Mouse (Mus musculus) midbrain, embryonic 14.5 days (tissue): ENCODE data around the gene H2-M5. TPM values are rescaled to one million over a fixed set of nuclear protein-coding genes. Genes with fewer than 3 reads are reported as not detected.
"Not testable (repeated sequence)": the region's sequence is repeated elsewhere in the genome, so short reads cannot be mapped to it uniquely, and the experiment has no call there.

Experiments
- ATAC-seq: fragments of 200-750 bp; cut with Nextera tagmentation; 2 replicates; pipeline ENCODE4 v1.8.0; 2017; ENCODE audit warnings: moderate number of reproducible peaks, moderate library complexity; ENCODE audit not compliant: low FRiP score, low TSS enrichment
- DNase-seq: peaks from one replicate; pipeline ENCODE4 v3.0.0-alpha.2; 2015
- H3K27ac ChIP-seq: fragments of 300-500 bp; sonication (generic); replicated peaks from 2 replicates; pipeline ENCODE4 v1.5.1; 2014; ENCODE audit warnings: mild to moderate bottlenecking, low read depth, low read length, moderate library complexity
- H3K27me3 ChIP-seq: fragments of 300-500 bp; sonication (generic); 2 replicates; pipeline ENCODE4 v1.6.1; 2014; ENCODE audit warnings: low read length, control low read depth, mixed read lengths; ENCODE audit not compliant: control insufficient read depth, insufficient read depth
- H3K36me3 ChIP-seq: fragments of 300-500 bp; sonication (generic); 2 replicates; pipeline ENCODE4 v1.6.1; 2014; ENCODE audit warnings: low read length, control low read depth; ENCODE audit not compliant: control insufficient read depth, insufficient read depth
- H3K4me1 ChIP-seq: fragments of 300-500 bp; sonication (generic); 2 replicates; pipeline ENCODE4 v1.6.1; 2014; ENCODE audit warnings: mild to moderate bottlenecking, antibody characterized with exemption, low read length, control low read depth; ENCODE audit not compliant: control insufficient read depth, insufficient read depth
- H3K4me2 ChIP-seq: fragments of 300-500 bp; sonication (generic); 2 replicates; pipeline ENCODE4 v1.6.1; 2014; ENCODE audit warnings: mild to moderate bottlenecking, low read length, moderate library complexity
- H3K4me3 ChIP-seq: fragments of 300-500 bp; sonication (generic); replicated peaks from 2 replicates; pipeline ENCODE4 v1.5.1; 2014; ENCODE audit warnings: low read depth, low read length
- H3K9ac ChIP-seq: fragments of 300-500 bp; sonication (generic); replicated peaks from 2 replicates; pipeline ENCODE4 v1.6.1; 2014; ENCODE audit warnings: mild to moderate bottlenecking, low read length, moderate library complexity
- H3K9me3 ChIP-seq: fragments of 300-500 bp; sonication (generic); 2 replicates; pipeline ENCODE4 v1.6.1; 2016; ENCODE audit warnings: low read length, control low read depth, mixed read lengths; ENCODE audit not compliant: control insufficient read depth
- WGBS: fragments of 180-500 bp; shearing (Covaris S2); extraction: QIAGEN DNeasy Blood & Tissue Kit; methylation state at CpG from one replicate; pipeline ENCODE4 v1.1.7; 2014; 5-methylcytosine and 5-hydroxymethylcytosine counted together
- polyA plus RNA-seq: library from polyadenylated mRNA; unstranded; fragments of >200 nt; fragmentation: Nextera tagmentation; extraction: Ambion mirVana; gene quantifications from 2 replicates; pipeline ENCODE4 v1.2.1, GENCODE M21; 2014

H2-M5 gene
- polyA plus RNA-seq, 1 experiment from 2014 or later = 2.0 TPM

GRCm38 (mm10) chr17:37000863-37001262, 11.5 kb upstream of the H2-M5 start, which contains the start of gene Zfp57:
Gene Zfp57, plus strand, starts transcription at chr17:37001163.
- H3K27me3 ChIP-seq = no peaks in the 10 kb centered on the region
- H3K36me3 ChIP-seq = peaks cover 11% of the 10 kb centered on the region
- peak within 1 kb of the TSS; percentile 95; the same call in 1 of the 2 replicates for H3K27ac ChIP-seq
- ATAC-seq = no peak
- H3K9me3 ChIP-seq = no peaks in the 10 kb centered on the region
- DNase-seq = no peak
- H3K4me1 ChIP-seq = peaks cover 8% of the 10 kb centered on the region; the same call in 1 of the 2 replicates
- 96% methylated on average over 7 of the region's 7 CpGs for WGBS
- peak within 1 kb of the TSS; percentile 57 for H3K4me2 ChIP-seq
- H3K9ac ChIP-seq = 0 out of 2 replicates have a peak within 1 kb of the TSS, but pooled peaks have one; percentile 98
- peak within 1 kb of the TSS; percentile 78 for H3K4me3 ChIP-seq

- 83% methylated on average over 2 of the region's 2 CpGs for WGBS
- Histone ChIP-seq H3K27me3 (no peaks in the 10 kb centered on the region), H3K27ac (no peak overlapping the region), H3K4me2 (no peak overlapping the region), H3K9ac (no peak overlapping the region), H3K36me3 (no peaks in the 10 kb centered on the region), H3K4me1 (no peaks in the 10 kb centered on the region), H3K4me3 (no peak overlapping the region), H3K9me3 (no peaks in the 10 kb centered on the region)
- DNase-seq = no peak
- ATAC-seq = no peak
Measured at GRCm38 (mm10) chr17:36998477-36998876, 9.1 kb upstream of the H2-M5 start.

- no peak overlapping the region for H3K4me2 ChIP-seq
- H3K36me3 ChIP-seq = no peaks in the 10 kb centered on the region
- DNase-seq (peak; percentile 91), ATAC-seq (no peak)
- no peaks in the 10 kb centered on the region for H3K27me3 ChIP-seq
- no peaks in the 10 kb centered on the region for H3K4me1 ChIP-seq
- H3K9me3 ChIP-seq = no peaks in the 10 kb centered on the region
- H3K27ac ChIP-seq = no peak overlapping the region
- no peak overlapping the region for H3K9ac ChIP-seq
- no peak overlapping the region for H3K4me3 ChIP-seq
- 28% methylated on average over 7 of the region's 7 CpGs for WGBS
Measured at GRCm38 (mm10) chr17:36997033-36997735, 7.8 kb upstream of the H2-M5 start.

GRCm38 (mm10) chr17:36995448-36995847, 6.1 kb upstream of the H2-M5 start:
- Histone ChIP-seq H3K27me3 (no peaks in the 10 kb centered on the region), H3K4me1 (no peaks in the 10 kb centered on the region), H3K4me2 (no peak overlapping the region), H3K4me3 (no peak overlapping the region), H3K9me3 (no peaks in the 10 kb centered on the region), H3K36me3 (no peaks in the 10 kb centered on the region), H3K27ac (no peak overlapping the region), H3K9ac (no peak overlapping the region)
- 48% methylated on average over 3 of the region's 3 CpGs for WGBS
- no peak for DNase-seq
- ATAC-seq = no peak

GRCm38 (mm10) chr17:36994528-36994927, 5.2 kb upstream of the H2-M5 start:
- WGBS = 82% methylated on average over 2 of the region's 2 CpGs
- Histone ChIP-seq H3K9me3 (no peaks in the 10 kb centered on the region), H3K4me3 (no peak overlapping the region), H3K9ac (no peak overlapping the region), H3K27me3 (peaks cover 2% of the 10 kb centered on the region; the same call in 1 of the 2 replicates), H3K4me2 (no peak overlapping the region), H3K27ac (no peak overlapping the region), H3K36me3 (no peaks in the 10 kb centered on the region), H3K4me1 (no peaks in the 10 kb centered on the region)
- DNase-seq (no peak), ATAC-seq (no peak)

GRCm38 (mm10) chr17:36993770-36994325, 4.5 kb upstream of the H2-M5 start:
- H3K9ac ChIP-seq = no peak overlapping the region
- H3K4me2 ChIP-seq = no peak overlapping the region
- H3K4me1 ChIP-seq = no peaks in the 10 kb centered on the region
- peaks cover 6% of the 10 kb centered on the region; the same call in 1 of the 2 replicates for H3K27me3 ChIP-seq
- H3K9me3 ChIP-seq = no peaks in the 10 kb centered on the region
- DNase-seq = no peak
- 90% methylated on average over 4 of the region's 4 CpGs for WGBS
- H3K27ac ChIP-seq = no peak overlapping the region
- ATAC-seq = no peak
- no peaks in the 10 kb centered on the region for H3K36me3 ChIP-seq
- no peak overlapping the region for H3K4me3 ChIP-seq

- 80% methylated on average over 3 of the region's 3 CpGs for WGBS
- ATAC-seq (no peak), DNase-seq (no peak)
- H3K36me3 ChIP-seq = no peaks in the 10 kb centered on the region
- H3K4me2 ChIP-seq = no peak overlapping the region
- no peaks in the 10 kb centered on the region for H3K9me3 ChIP-seq
- no peak overlapping the region for H3K4me3 ChIP-seq
- H3K9ac ChIP-seq = no peak overlapping the region
- H3K4me1 ChIP-seq = no peaks in the 10 kb centered on the region
- H3K27ac ChIP-seq = no peak overlapping the region
- H3K27me3 ChIP-seq = peaks cover 6% of the 10 kb centered on the region; the same call in 1 of the 2 replicates
Measured at GRCm38 (mm10) chr17:36992336-36993104, 3.2 kb upstream of the H2-M5 start.

GRCm38 (mm10) chr17:36990630-36991029, 1.3 kb upstream of the H2-M5 start:
- not testable (repeated sequence) for H3K4me1 ChIP-seq, ATAC-seq, H3K9me3 ChIP-seq, H3K27ac ChIP-seq, H3K4me2 ChIP-seq, H3K27me3 ChIP-seq, DNase-seq, H3K9ac ChIP-seq, H3K4me3 ChIP-seq, H3K36me3 ChIP-seq
- 91% methylated on average over 6 of the region's 6 CpGs for WGBS
